Mouse (Mus musculus): Measurements from ENCODE around the gene Tnfsfm13.

GRCm38 (mm10) chr11:69715482-69715881, 19.6 kb upstream of the Tnfsfm13 start:
- no peak for TF ChIP-seq POLR2A (IDR thresholded peaks at IDR 0.05; ENCODE audit: low read depth, low read length)
- TF ChIP-seq CTCF (IDR thresholded peaks at IDR 0.05; ENCODE audit: borderline replicate concordance, insufficient read depth, low read length): peak; percentile 43; the same call in 1 of the 2 replicates
